Mouse (Mus musculus) lung, postnatal 4 days (tissue): ENCODE results near the gene Dicer1.
A peak's percentile ranks its signal among the peaks of the same experiment; 100 is the strongest.

Source experiments
- DNase-seq, 2 experiments: peaks; one replicate each; pipeline ENCODE4 v3.0.0; 2021

Gene Dicer1

GRCm38 (mm10) chr12:104677371-104677924 is 74.3 kb downstream of the Dicer1 start:
- no peak for DNase-seq

- no peak for DNase-seq
Measured at GRCm38 (mm10) chr12:104676535-104677370, 75.0 kb downstream of the Dicer1 start.

- no peak for DNase-seq
Measured at GRCm38 (mm10) chr12:104672976-104673375, 78.8 kb downstream of the Dicer1 start.

GRCm38 (mm10) chr12:104672406-104672805 is 79.3 kb downstream of the Dicer1 start:
- no peak for DNase-seq

GRCm38 (mm10) chr12:104667846-104668245 is 83.9 kb downstream of the Dicer1 start:
- no peak for DNase-seq

GRCm38 (mm10) chr12:104665951-104666350 is 85.8 kb downstream of the Dicer1 start:
- no peak for DNase-seq

GRCm38 (mm10) chr12:104665521-104665920 is 86.2 kb downstream of the Dicer1 start:
- DNase-seq = no peak

GRCm38 (mm10) chr12:104656146-104656545 is 95.6 kb downstream of the Dicer1 start:
- no peak for DNase-seq

GRCm38 (mm10) chr12:104655006-104655405 is 96.7 kb downstream of the Dicer1 start:
- no peak for DNase-seq

GRCm38 (mm10) chr12:104652021-104652420 is 99.7 kb downstream of the Dicer1 start:
- peak in 1 of 2 experiments; percentile 5 for DNase-seq

- peak in 1 of 2 experiments; percentile 6 for DNase-seq
Measured at GRCm38 (mm10) chr12:104651269-104651668, 100.5 kb downstream of the Dicer1 start.

- DNase-seq = peak in 1 of 2 experiments; percentile 18
Measured at GRCm38 (mm10) chr12:104650510-104651260, 101.1 kb downstream of the Dicer1 start.

- DNase-seq = peak in 1 of 2 experiments; percentile 1
Measured at GRCm38 (mm10) chr12:104648366-104648765, 103.4 kb downstream of the Dicer1 start.

- DNase-seq = peak; percentile 24 to 42
Measured at GRCm38 (mm10) chr12:104642337-104642736, 109.4 kb downstream of the Dicer1 start.

- no peak for DNase-seq
Measured at GRCm38 (mm10) chr12:104640934-104641333, 110.8 kb downstream of the Dicer1 start.

- DNase-seq = peak in 1 of 2 experiments; percentile 7
Measured at GRCm38 (mm10) chr12:104638156-104638555, 113.6 kb downstream of the Dicer1 start.
